Mouse (Mus musculus): ENCODE results near the gene 9530077C05Rik. TPM values are rescaled to one million over a fixed set of nuclear protein-coding genes. Genes with fewer than 3 reads are reported as not detected.
"Not testable (repeated sequence)": the region's sequence is repeated elsewhere in the genome, so short reads cannot be mapped to it uniquely, and the experiment has no call there.

The 9530077C05Rik gene
- polyA plus RNA-seq, 1 experiment from 2014 or later = 6.5 TPM

DNA sequence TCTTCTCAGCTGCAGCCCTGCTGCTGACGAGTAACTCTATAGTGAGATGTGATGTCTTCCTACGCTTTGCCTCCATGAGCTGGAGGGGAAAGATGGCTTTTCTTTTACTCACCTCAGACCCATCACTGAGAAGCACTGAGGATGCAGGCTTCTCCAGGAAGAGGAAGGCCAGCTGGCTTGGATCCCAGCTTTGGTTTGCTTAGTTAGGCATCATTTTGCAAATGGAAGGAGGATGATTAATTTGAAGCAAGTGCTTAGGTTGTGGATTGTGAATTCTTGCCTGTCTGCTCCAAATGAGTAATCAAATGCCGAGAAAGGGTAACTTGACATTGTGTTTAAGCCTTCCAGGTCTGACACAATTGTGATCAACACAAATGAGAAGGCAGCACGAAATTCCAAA lies 12.3 kb upstream of the 9530077C05Rik start:
- Histone ChIP-seq H3K4me1 (no peaks in the 10 kb centered on the region), H3K36me3 (no peaks in the 10 kb centered on the region), H3K9me3 (replicated peaks) (no peaks in the 10 kb centered on the region), H3K4me3 (no peak overlapping the region), H3K27me3 (ENCODE audit: low read depth, poor library complexity, severe bottlenecking) (no peaks in the 10 kb centered on the region), H3K27ac (no peak overlapping the region)
- no peak for DNase-seq (ENCODE audit: low spot score)
- 84% methylated on average over 4 of the region's 4 CpGs for whole genome bisulfite sequencing

DNA sequence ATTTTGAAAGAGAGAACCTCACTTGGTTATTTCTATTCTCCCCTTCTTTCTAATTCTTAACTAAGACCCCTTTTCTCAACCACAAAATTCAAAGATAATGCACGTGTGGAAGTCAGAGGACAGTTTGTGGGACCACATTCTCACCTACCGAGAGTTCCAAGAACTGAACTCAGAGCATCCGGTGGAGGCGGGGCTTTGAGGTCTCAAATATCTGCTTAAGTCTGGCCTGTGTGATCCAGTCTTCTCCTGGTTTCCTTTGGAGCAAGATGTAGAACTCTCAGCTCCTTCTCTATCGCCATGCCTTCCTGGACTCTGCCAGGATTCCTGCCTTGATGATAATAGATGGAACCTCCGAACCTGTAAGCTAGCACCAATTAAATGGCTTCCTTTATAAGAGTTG lies 9.3 kb upstream of the 9530077C05Rik start:
- H3K36me3 ChIP-seq = no peaks in the 10 kb centered on the region
- WGBS = 88% methylated on average over 6 of the region's 6 CpGs

DNA sequence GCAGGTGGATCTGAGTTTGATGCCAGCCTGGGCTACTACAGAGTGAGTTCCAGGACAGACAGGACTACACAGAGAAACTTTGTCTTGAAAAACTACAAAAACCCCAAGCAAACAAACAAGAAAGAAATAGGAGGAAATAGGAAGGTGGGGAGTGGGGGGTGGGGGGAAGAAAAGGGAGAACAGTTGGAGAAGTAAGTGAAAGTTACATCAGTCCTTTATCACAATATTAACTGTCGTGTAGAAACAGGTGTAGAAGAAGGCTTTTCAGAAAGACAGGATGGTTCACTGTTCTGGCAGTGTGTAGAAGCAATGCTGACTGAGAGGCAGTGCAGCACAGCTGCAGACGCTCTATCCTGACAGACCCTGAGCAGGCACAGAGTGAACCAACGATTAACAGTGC lies 8.3 kb upstream of the 9530077C05Rik start:
- Histone ChIP-seq H3K4me1 (no peaks in the 10 kb centered on the region), H3K9me3 (replicated peaks) (no peaks in the 10 kb centered on the region), H3K4me3 (no peak overlapping the region), H3K36me3 (no peaks in the 10 kb centered on the region), H3K27me3 (ENCODE audit: low read depth, poor library complexity, severe bottlenecking) (no peaks in the 10 kb centered on the region), H3K27ac (no peak overlapping the region)
- DNase-seq (ENCODE audit: low spot score) = no peak
- WGBS = 85% methylated on average over 3 of the region's 3 CpGs

More for the DNA sequence above, 9.3 kb upstream of the 9530077C05Rik start:
- H3K9me3 ChIP-seq (replicated peaks) = no peaks in the 10 kb centered on the region
- no peak overlapping the region for H3K4me3 ChIP-seq
- DNase-seq (ENCODE audit: low spot score) = no peak
- no peaks in the 10 kb centered on the region for H3K27me3 ChIP-seq (ENCODE audit: low read depth, poor library complexity, severe bottlenecking)
- H3K27ac ChIP-seq = no peak overlapping the region
- H3K4me1 ChIP-seq = no peaks in the 10 kb centered on the region

DNA sequence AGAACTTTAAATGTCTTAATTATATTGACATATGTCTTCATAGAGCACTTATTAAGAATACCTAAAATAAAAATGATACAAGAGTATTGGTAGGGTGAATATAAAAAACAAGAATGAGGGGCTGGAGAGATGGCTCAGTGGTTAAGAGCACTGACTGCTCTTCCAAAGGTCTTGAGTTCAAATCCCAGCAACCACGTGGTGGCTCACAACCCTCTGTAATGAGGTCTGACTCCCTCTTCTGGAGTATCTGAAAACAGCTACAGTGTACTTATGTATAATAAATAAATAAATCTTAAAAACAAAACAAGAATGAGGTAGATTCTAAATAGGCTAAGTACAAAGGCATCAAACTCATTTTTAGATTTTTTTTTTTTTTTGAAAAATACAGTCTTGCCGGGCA lies 7.8 kb upstream of the 9530077C05Rik start:
- H3K9me3 ChIP-seq (replicated peaks); H3K27ac ChIP-seq; H3K4me1 ChIP-seq; H3K4me3 ChIP-seq; DNase-seq (ENCODE audit: low spot score); H3K27me3 ChIP-seq (ENCODE audit: low read depth, poor library complexity, severe bottlenecking); H3K36me3 ChIP-seq: not testable (repeated sequence)
- 71% methylated on average over 2 of the region's 2 CpGs for WGBS

DNA sequence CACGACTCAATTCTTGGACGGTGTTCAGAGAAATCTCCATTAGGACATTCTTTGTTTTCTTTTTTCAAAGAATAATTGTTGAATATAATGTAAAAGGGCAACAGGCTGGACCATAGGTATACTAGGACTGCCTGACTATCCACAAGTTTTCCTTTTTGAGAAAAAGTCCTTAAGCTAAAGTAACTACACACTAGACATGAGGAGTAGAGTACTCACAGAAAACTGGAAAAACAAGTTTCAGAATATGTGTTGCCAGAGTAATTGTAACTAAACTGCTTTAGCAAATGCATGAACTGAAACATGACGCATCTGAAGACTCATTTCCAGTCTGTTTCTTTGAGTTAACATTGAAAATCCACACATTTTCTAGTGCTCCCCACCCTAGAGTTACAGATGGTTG lies 5.9 kb upstream of the 9530077C05Rik start:
- no peaks in the 10 kb centered on the region for H3K27me3 ChIP-seq (ENCODE audit: low read depth, poor library complexity, severe bottlenecking)
- WGBS = 82% methylated on average over 3 of the region's 3 CpGs
- no peak overlapping the region for H3K27ac ChIP-seq
- no peaks in the 10 kb centered on the region for H3K36me3 ChIP-seq
- no peaks in the 10 kb centered on the region for H3K9me3 ChIP-seq (replicated peaks)
- no peaks in the 10 kb centered on the region for H3K4me1 ChIP-seq
- no peak overlapping the region for H3K4me3 ChIP-seq
- DNase-seq (ENCODE audit: low spot score) = no peak

DNA sequence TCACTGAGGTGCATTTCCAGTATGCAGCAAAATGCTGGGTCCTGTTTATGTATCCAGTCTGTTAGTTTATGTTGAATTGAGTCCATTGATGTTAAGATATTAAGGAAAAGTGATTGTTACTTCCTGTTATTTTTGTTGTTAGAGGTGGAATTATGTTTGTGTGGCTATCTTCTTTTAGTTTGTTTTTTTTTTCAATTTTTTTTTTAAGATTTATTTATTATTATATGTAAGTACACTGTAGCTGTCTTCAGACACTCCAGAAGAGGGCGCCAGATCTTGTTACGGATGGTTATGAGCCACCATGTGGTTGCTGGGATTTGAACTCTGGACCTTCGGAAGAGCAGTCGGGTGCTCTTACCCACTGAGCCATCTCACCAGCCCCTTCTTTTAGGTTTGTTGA lies 3.7 kb upstream of the 9530077C05Rik start:
- WGBS = 86% methylated on average over 4 of the region's 4 CpGs
- not testable (repeated sequence) for DNase-seq (ENCODE audit: low spot score); H3K9me3 ChIP-seq (replicated peaks); H3K27me3 ChIP-seq (ENCODE audit: low read depth, poor library complexity, severe bottlenecking); H3K4me3 ChIP-seq; H3K36me3 ChIP-seq; H3K27ac ChIP-seq; H3K4me1 ChIP-seq

DNA sequence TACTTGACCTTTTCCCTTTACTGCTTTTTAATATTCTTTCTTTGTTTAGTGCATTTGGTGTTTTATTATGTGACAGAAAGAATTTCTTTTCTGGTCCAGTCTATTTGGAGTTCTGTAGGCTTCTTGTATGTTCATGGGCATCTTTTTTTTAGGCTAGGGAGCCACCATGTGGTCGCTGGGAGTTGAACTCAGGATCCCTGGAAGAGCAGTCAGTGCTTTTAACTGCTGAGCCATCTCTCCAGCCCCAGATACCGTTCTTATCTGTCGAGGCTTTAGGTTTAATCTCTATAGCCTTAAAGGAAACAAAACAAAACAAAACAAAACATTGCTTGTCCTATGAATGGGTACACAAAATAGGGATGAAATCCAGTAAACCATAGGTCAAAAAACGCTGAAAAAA lies 3.0 kb upstream of the 9530077C05Rik start:
- not testable (repeated sequence) for DNase-seq (ENCODE audit: low spot score); H3K36me3 ChIP-seq; H3K4me1 ChIP-seq; H3K27me3 ChIP-seq (ENCODE audit: low read depth, poor library complexity, severe bottlenecking); H3K4me3 ChIP-seq; H3K27ac ChIP-seq; H3K9me3 ChIP-seq (replicated peaks)
- WGBS = 31% methylated on average over 4 of the region's 4 CpGs

DNA sequence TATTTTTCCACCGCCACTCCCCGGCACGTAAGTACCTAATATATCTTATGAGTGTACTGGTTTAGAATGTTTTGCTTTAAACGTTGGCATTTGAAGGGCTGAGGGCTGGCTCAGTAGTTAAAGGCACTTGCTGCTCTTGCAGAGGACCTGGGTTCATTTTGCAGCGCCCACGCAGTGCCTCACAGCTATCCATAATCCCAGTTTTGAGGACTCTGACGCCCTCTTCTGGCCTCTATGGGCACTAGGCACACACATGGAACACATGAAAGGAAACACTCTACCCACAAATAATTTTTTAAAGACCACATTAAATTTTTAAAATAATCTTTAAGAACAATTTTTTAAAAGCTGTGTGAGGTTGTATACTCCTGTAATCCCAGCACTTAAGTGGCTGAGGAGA lies 1.8 kb upstream of the 9530077C05Rik start:
- Histone ChIP-seq H3K36me3 (no peaks in the 10 kb centered on the region), H3K4me3 (no peak overlapping the region), H3K27ac (no peak overlapping the region), H3K4me1 (no peaks in the 10 kb centered on the region), H3K27me3 (ENCODE audit: low read depth, poor library complexity, severe bottlenecking) (no peaks in the 10 kb centered on the region), H3K9me3 (replicated peaks) (no peaks in the 10 kb centered on the region)
- whole genome bisulfite sequencing = 79% methylated on average over 7 of the region's 7 CpGs
- DNase-seq (ENCODE audit: low spot score) = no peak

DNA sequence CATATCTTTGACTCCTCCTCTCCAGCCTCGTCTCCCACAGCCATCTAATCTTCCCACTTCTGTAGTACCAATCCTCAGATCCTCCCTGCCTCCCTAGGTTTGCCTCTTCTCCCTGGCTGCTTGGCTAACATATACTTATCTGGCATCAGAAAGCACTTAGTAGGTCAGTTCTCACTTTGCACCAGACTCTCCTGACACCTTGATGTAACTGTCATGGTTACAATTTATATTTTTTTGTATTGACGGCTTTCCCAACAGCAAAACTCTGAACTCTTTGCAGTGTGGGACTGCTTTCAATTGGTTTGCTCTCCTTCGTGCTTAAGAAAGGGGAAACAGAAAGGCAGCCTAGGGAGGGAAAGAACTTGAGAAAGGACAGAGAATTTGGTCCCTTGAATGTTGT lies 4.9 kb downstream of the 9530077C05Rik start:
- Histone ChIP-seq H3K9me3 (replicated peaks) (no peaks in the 10 kb centered on the region), H3K4me3 (no peak overlapping the region), H3K4me1 (no peaks in the 10 kb centered on the region), H3K36me3 (no peaks in the 10 kb centered on the region), H3K27ac (no peak overlapping the region), H3K27me3 (ENCODE audit: low read depth, poor library complexity, severe bottlenecking) (no peaks in the 10 kb centered on the region)
- 83% methylated on average over 3 of the region's 3 CpGs for WGBS
- no peak for DNase-seq (ENCODE audit: low spot score)

DNA sequence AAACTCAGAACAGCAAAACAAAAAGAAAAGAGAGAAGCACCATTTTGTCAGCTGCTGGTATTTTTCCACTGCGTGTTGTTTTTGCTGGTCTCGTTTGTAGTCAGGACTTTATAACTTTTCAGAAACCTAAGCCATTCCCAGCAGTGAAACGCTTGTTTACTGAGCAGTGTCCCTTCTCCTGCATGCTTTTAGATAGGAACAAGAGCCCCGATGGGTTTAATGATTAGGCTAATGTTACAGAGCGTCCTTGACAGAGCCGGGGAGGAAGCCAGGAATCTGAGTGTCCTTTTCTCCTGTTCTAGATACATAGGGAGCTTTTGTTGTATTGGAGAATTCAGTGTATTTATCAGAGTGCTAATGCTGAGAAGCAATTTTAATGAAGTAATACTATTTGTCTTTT lies 6.2 kb downstream of the 9530077C05Rik start:
- Histone ChIP-seq H3K4me3 (no peak overlapping the region), H3K4me1 (no peaks in the 10 kb centered on the region), H3K9me3 (replicated peaks) (no peaks in the 10 kb centered on the region), H3K36me3 (no peaks in the 10 kb centered on the region), H3K27ac (no peak overlapping the region), H3K27me3 (ENCODE audit: low read depth, poor library complexity, severe bottlenecking) (no peaks in the 10 kb centered on the region)
- WGBS = 59% methylated on average over 6 of the region's 6 CpGs
- no peak for DNase-seq (ENCODE audit: low spot score)

DNA sequence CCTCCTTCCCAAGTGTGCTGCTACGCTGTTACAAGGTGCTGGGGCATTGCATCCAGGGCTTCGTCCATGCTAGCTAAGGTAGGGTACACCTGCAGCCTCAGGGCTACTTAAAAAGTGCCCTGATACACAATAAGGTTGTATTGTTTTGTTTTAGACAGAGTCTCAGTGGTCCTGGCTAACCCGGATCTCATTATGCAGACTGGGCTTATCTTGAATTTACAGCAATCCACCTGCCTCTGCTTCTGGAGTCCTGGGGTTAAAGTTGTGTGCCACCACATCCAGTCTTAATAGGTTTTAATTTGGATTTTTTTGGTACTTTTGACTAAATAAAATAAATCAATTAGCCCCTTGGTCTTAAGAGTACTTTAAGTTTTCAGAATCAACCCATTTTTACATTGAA lies 8.6 kb downstream of the 9530077C05Rik start:
- Histone ChIP-seq H3K27me3 (ENCODE audit: low read depth, poor library complexity, severe bottlenecking) (no peaks in the 10 kb centered on the region), H3K9me3 (replicated peaks) (no peaks in the 10 kb centered on the region), H3K4me1 (peaks cover 9% of the 10 kb centered on the region), H3K36me3 (no peaks in the 10 kb centered on the region), H3K4me3 (no peak overlapping the region), H3K27ac (no peak overlapping the region)
- WGBS = 85% methylated on average over 3 of the region's 3 CpGs
- DNase-seq (ENCODE audit: low spot score) = no peak

DNA sequence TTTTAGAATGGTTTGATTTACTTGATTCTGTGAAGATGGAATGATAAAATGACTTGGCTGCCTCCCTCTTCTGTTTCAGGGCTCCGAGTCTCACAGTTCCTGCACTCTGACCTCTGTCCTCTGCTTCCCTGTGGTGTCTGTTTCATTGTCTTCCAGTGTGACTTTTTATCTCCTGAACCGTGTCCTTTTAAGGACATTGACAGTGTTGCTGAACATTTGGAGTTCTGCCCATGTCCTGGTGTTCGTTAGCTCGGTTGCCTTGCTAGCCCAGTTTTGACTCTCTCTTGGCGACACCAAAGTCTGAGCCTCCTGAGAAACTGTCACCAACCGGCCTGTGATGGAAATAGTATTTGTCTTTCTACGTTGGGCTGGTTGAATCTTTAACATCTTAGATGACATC lies 9.2 kb downstream of the 9530077C05Rik start:
- Histone ChIP-seq H3K4me1 (peaks cover 9% of the 10 kb centered on the region), H3K27ac (no peak overlapping the region), H3K4me3 (no peak overlapping the region), H3K9me3 (replicated peaks) (no peaks in the 10 kb centered on the region), H3K36me3 (no peaks in the 10 kb centered on the region), H3K27me3 (ENCODE audit: low read depth, poor library complexity, severe bottlenecking) (no peaks in the 10 kb centered on the region)
- no peak for DNase-seq (ENCODE audit: low spot score)
- WGBS = 56% methylated on average over 7 of the region's 7 CpGs

DNA sequence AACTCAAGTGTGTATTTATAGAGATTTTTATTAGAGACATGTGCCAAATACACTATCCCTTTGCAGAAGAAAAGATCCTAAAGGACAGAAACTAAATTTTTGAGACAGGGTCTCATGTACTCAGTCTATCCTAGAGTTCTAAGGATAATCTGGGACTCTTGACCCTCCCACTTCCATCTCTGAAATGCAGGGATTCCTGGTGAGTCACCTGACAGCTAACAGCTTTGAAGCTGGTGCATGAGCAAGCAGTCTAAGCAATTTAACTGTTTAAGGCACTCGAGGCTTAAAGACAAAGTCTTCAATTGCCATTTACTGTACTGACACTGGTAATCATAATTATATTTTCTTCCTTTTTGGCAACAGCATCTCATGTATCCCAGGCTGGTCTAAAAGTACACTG lies 11.2 kb downstream of the 9530077C05Rik start:
- H3K4me1 ChIP-seq = peaks cover 10% of the 10 kb centered on the region
- H3K4me3 ChIP-seq = no peak overlapping the region
- 58% methylated on average over 1 of the region's 1 CpGs for WGBS
- no peaks in the 10 kb centered on the region for H3K9me3 ChIP-seq (replicated peaks)
- no peaks in the 10 kb centered on the region for H3K27me3 ChIP-seq (ENCODE audit: low read depth, poor library complexity, severe bottlenecking)
- no peaks in the 10 kb centered on the region for H3K36me3 ChIP-seq
- no peak for DNase-seq (ENCODE audit: low spot score)
- H3K27ac ChIP-seq = no peak overlapping the region

DNA sequence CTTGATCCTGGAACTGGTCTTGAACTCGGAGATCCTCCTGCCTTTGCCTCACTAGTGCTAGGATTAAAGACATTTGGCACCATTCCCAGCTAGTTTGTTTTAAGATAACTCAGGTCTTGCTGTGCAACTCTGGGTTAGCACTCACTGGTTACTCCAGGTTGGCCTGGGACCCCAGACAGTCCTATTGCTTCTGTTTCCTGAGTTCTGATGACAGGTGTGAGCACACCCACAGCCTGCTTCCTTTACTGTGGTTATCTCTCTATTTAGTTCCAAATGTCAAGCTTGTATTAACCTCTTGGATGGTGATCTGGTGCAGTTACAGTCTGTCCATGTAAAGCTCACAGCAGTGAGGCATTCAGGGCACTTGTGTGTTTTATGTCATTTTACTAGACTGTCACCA lies 12.2 kb downstream of the 9530077C05Rik start:
- Histone ChIP-seq H3K27ac (no peak overlapping the region), H3K9me3 (replicated peaks) (no peaks in the 10 kb centered on the region), H3K27me3 (ENCODE audit: low read depth, poor library complexity, severe bottlenecking) (no peaks in the 10 kb centered on the region), H3K4me3 (no peak overlapping the region), H3K4me1 (peaks cover 20% of the 10 kb centered on the region), H3K36me3 (no peaks in the 10 kb centered on the region)
- DNase-seq (ENCODE audit: low spot score) = no peak
- 95% methylated on average over 1 of the region's 1 CpGs for WGBS
